Mouse (Mus musculus): ENCODE data around the gene Gpx2. TPM values are rescaled to one million over a fixed set of nuclear protein-coding genes. Genes with fewer than 3 reads are reported as not detected.

The Gpx2 gene
- polyA plus RNA-seq, 2 experiments, result 0.06 TPM; not detected in 1

DNA sequence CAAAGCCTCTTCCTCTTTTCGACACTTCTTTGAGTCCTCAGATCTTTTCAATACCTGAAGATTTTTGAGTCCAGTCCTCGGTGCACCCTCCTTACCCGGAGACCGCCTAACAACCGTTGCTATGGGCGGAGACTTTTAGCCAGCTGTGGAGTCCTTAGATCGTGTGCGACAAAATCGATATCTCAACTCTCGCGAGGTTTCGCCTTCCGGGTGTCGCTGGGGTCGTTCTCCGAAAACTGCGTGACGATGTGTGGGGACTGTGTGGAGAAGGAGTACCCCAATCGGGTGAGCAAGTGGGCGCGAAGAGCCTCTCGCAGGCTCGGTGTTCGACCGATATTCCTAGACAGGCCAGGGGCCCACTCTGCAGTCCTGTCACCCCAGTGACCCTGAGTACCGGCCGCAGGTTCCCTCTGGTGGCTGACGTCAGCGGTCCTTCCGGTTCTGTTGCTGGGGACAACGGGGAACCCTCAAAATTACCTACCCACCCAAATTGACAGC lies 30.0 kb downstream of the Gpx2 start, which contains the start of the genes Churc1 and Fntb:
Gene Churc1, plus strand, starts transcription at position 185 of the 498 bp plus-strand sequence.
Gene Fntb, plus strand, starts transcription at position 236 of the 498 bp plus-strand sequence.
- Histone ChIP-seq H3K9ac (replicated peaks) (peak within 1 kb of the TSS; percentile 88), H3K4me1 (replicated peaks; ENCODE audit: control insufficient read depth in 2 of 2, insufficient read depth in 2 of 2, low read length in 1 of 2) (peaks cover 12 to 13% of the 10 kb centered on the region in 2 experiments), H3K36me3 (replicated peaks; ENCODE audit: control insufficient read depth, insufficient read depth, low read depth) (no peaks in the 10 kb centered on the region), H3K4me2 (ENCODE audit: low read depth) (peak within 1 kb of the TSS; percentile 90), H3K27me3 (ENCODE audit: control insufficient read depth, insufficient read depth, low read length) (no peaks in the 10 kb centered on the region), H3K9me3 (ENCODE audit: control insufficient read depth, low read length) (no peaks in the 10 kb centered on the region), H3K4me3 (ENCODE audit: insufficient read depth in 1 of 2, low read depth in 2 of 2, low read length in 2 of 2) (peak within 1 kb of the TSS; percentile 86 to 88), H3K27ac (peak within 1 kb of the TSS; percentile 79)
- under 1% methylated on average over 31 of the region's 31 CpGs for WGBS (ENCODE audit: insufficient replicate concordance)
- ATAC-seq (ENCODE audit: insufficient read depth), result peak; percentile 99
- DNase-seq (ENCODE audit: low read depth in 3 of 3, low spot score in 3 of 3), result peak; percentile 100
- TF ChIP-seq CTCF (IDR thresholded peaks at IDR 0.05; ENCODE audit: low read depth) (peak; percentile 60), EP300 (IDR thresholded peaks at IDR 0.05; ENCODE audit: low read depth) (peak; percentile 52)

DNA sequence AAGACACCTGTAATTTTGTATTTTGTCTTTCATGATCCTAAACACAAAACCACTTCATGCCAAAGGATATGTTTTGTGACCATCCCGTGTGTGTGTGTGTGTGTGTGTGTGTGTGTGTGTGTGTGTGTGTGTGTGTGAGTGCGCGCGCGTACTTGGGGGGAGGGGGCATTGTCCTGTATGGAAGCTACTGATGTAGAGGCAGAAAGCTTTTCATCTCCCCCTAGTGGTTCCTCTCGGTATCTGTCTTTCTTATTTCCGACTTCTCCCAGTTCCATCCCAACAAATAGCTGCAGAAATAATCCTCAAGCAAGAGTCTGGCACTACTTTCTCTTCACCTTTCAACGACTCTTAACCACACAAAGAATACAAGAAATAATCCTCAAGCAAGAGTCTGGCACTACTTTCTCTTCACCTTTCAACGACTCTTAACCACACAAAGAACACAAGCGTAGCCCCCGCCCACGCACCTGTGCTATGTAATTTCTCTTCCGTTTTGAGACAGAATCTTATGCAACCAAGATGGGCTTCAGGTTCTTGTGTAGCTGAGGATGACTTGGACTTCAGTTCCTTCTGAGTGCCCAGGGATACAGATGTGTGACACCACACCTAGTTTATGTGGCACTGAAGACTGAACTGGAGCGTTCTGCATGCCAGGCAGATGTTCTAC lies 42.6 kb downstream of the Gpx2 start:
- DNase-seq (ENCODE audit: low read depth in 3 of 3, low spot score in 3 of 3) (peak; percentile 33 to 52 (median 40)), ATAC-seq (ENCODE audit: insufficient read depth) (no peak)
- Histone ChIP-seq H3K36me3 (replicated peaks; ENCODE audit: control insufficient read depth, insufficient read depth, low read depth) (no peaks in the 10 kb centered on the region), H3K4me2 (ENCODE audit: low read depth) (no peak overlapping the region), H3K4me3 (ENCODE audit: insufficient read depth in 1 of 2, low read depth in 2 of 2, low read length in 2 of 2) (no peak overlapping the region), H3K9me3 (ENCODE audit: control insufficient read depth, low read length) (no peaks in the 10 kb centered on the region), H3K27ac (no peak overlapping the region), H3K4me1 (replicated peaks; ENCODE audit: control insufficient read depth in 2 of 2, insufficient read depth in 2 of 2, low read length in 1 of 2) (no peaks in the 10 kb centered on the region), H3K9ac (replicated peaks) (no peak overlapping the region), H3K27me3 (ENCODE audit: control insufficient read depth, insufficient read depth, low read length) (no peaks in the 10 kb centered on the region)
- 41% methylated on average over 14 of the region's 14 CpGs for WGBS (ENCODE audit: insufficient replicate concordance)
- TF ChIP-seq CTCF (IDR thresholded peaks at IDR 0.05; ENCODE audit: low read depth) (peak; percentile 71), EP300 (IDR thresholded peaks at IDR 0.05; ENCODE audit: low read depth) (no peak)

DNA sequence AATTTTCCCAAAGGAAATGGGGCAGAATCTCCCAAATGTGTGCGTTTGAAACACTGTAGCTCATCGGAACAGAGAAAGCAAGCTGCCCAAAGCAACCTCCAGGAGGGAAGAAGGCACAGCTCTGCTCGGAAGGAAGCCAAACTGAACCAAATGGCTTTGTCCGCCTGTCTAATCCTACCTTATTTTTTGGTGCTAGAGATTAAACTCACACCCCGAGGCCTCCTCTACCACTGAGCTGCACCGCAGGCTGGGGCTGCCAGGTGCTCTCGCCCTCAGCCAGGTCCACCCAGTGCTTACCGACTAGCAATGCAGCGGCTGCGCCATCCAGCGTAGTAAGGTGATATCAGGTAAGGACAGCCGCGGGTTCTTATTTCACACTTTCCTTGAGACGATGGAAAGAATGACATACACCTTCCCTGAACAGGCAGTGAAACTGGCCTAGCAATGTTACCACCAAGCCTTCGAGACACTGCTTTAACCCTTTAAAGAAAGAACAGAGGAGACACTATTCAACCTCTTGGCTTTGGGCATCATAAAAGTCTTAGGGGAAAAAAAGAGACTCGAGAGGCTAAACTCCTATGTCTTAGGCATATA lies 44.4 kb downstream of the Gpx2 start:
- ATAC-seq (ENCODE audit: insufficient read depth), result no peak
- no peaks in the 10 kb centered on the region for H3K9me3 ChIP-seq (ENCODE audit: control insufficient read depth, low read length)
- H3K4me2 ChIP-seq (ENCODE audit: low read depth), result no peak overlapping the region
- no peak overlapping the region for H3K9ac ChIP-seq (replicated peaks)
- no peak for DNase-seq (ENCODE audit: low read depth in 3 of 3, low spot score in 3 of 3)
- no peaks in the 10 kb centered on the region for H3K36me3 ChIP-seq (replicated peaks; ENCODE audit: control insufficient read depth, insufficient read depth, low read depth)
- no peaks in the 10 kb centered on the region for H3K27me3 ChIP-seq (ENCODE audit: control insufficient read depth, insufficient read depth, low read length)
- TF ChIP-seq CTCF (IDR thresholded peaks at IDR 0.05; ENCODE audit: low read depth) (no peak), EP300 (IDR thresholded peaks at IDR 0.05; ENCODE audit: low read depth) (no peak)
- H3K27ac ChIP-seq, result no peak overlapping the region
- 71% methylated on average over 16 of the region's 16 CpGs for WGBS (ENCODE audit: insufficient replicate concordance)
- H3K4me3 ChIP-seq (ENCODE audit: insufficient read depth in 1 of 2, low read depth in 2 of 2, low read length in 2 of 2), result no peak overlapping the region
- no peaks in the 10 kb centered on the region for H3K4me1 ChIP-seq (replicated peaks; ENCODE audit: control insufficient read depth in 2 of 2, insufficient read depth in 2 of 2, low read length in 1 of 2)

Other genes with a start within 250 kb of the Gpx2 start
- gene Sptb, start 85.0 kb downstream of the Gpx2 start, polyA plus RNA-seq (2012; rRNA removed), result 35.4 and 39.7 TPM in 2 replicates
- gene Sptb, start 85.0 kb downstream of the Gpx2 start, polyA plus RNA-seq (2014; fragmentation: Nextera tagmentation; extraction: Ambion mirVana), result 59.4 and 70.4 TPM in 2 replicates
- 38.2 and 40.2 TPM in 2 replicates for gene Churc1, start 30.0 kb downstream of the Gpx2 start, polyA plus RNA-seq (2012; rRNA removed)
- 68.8 and 76.3 TPM in 2 replicates for gene Churc1, start 30.0 kb downstream of the Gpx2 start, polyA plus RNA-seq (2014; fragmentation: Nextera tagmentation; extraction: Ambion mirVana)
- 21.4 and 24.3 TPM in 2 replicates for gene Fntb, start 30.0 kb downstream of the Gpx2 start, polyA plus RNA-seq (2012; rRNA removed)
- 28.8 and 33.7 TPM in 2 replicates for gene Fntb, start 30.0 kb downstream of the Gpx2 start, polyA plus RNA-seq (2014; fragmentation: Nextera tagmentation; extraction: Ambion mirVana)
- gene Rab15, start 27.4 kb upstream of the Gpx2 start, polyA plus RNA-seq (2012; rRNA removed), result 0.11 and 0.13 TPM in 2 replicates
- 0.05 and 0.15 TPM in 2 replicates for gene Rab15, start 27.4 kb upstream of the Gpx2 start, polyA plus RNA-seq (2014; fragmentation: Nextera tagmentation; extraction: Ambion mirVana)
- gene Max, start 166.6 kb upstream of the Gpx2 start, polyA plus RNA-seq (2012; rRNA removed), result 20.5 and 27.5 TPM in 2 replicates
- 26.2 and 26.8 TPM in 2 replicates for gene Max, start 166.6 kb upstream of the Gpx2 start, polyA plus RNA-seq (2014; fragmentation: Nextera tagmentation; extraction: Ambion mirVana)

Data from liver, embryonic 14.5 days (tissue).